Mouse (Mus musculus) urinary bladder, postnatal 36 days (tissue): Measurements from ENCODE around the gene Fbxo2.
"Not testable (repeated sequence)": the region's sequence is repeated elsewhere in the genome, so short reads cannot be mapped to it uniquely, and the experiment has no call there.

Experiments used
- DNase-seq, 2 experiments: peaks; one replicate each; pipeline ENCODE4 v3.0.0; 2022; ENCODE audit warnings: low spot score in 2 of 2, mixed read lengths in 1 of 2

Gene Fbxo2

DNA sequence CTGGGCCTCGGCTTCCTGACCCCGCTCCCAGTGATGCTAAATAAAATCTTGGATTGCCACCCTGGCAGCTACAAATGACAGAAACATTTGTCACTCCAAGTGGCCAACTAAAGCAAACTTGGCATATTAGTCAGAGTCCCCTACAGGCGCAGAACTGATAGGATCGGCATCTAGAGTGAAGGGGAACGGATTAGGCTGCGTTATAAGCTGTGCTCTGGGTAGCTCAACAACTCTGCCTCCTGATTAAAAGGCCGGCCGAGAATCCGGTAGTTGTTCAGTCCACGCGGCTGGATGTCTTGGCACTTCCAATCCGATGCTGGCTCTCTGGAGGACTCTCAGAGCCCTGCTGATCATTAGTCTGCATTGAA, 14.1 kb downstream of the Fbxo2 start:
- DNase-seq, result no peak

DNA sequence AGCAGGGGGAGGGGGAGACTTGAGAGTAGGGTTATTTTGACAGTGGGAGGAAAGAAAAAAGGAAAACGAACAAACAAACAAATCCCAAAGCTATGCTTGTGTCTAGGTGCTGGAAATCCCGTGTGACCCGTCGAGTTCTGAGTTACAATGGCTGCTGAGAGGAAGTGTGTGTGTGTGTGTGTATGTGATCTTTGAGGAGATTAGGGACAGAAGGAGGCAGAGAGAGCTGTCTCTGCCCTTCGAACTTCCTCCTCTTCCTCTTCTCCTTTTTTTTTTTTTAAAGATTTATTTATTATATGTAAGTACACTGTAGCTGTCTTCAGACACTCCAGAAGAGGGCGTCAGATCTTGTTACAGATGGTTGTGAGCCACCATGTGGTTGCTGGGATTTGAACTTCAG, 16.2 kb downstream of the Fbxo2 start:
- not testable (repeated sequence) for DNase-seq

DNA sequence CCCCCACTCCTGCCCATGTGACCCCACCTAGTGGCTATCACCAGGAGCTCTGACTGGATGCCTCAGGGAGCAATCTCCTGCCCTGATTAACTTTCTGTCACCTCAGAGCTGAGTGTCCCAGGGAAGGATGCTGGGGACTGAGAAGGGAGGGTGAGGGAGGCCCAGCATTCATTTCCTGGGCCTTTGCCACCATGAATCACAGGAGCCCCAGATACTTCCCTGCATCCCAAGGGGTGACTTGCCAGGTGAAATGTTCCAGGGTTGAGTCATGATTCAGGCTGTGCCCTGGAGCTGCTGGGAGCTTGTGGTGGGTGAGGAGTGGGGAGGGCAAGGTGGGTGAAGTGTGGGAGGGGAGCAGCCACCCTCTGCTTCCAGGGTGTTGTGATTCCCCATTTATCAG, 17.3 kb downstream of the Fbxo2 start:
- DNase-seq, result no peak

DNA sequence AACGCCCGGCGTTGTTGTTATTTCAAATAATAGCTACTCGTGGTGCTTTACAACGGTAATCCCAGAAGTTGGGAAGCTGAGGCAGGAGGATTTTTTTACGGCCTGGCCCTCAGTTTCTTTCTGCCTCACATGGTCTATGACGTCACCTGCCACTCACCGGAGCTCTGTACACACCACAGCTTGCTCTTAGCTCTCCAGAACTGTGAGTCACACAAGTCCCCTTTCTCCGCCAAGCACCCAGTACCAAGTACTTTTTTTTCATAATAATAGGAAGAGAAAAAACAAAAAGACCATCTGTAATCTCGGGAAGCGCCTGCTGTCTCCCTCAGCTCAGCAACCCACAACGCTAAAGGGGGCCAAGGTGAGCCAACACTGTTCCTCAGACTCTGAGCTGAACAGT, 21.1 kb downstream of the Fbxo2 start:
- no peak for DNase-seq

DNA sequence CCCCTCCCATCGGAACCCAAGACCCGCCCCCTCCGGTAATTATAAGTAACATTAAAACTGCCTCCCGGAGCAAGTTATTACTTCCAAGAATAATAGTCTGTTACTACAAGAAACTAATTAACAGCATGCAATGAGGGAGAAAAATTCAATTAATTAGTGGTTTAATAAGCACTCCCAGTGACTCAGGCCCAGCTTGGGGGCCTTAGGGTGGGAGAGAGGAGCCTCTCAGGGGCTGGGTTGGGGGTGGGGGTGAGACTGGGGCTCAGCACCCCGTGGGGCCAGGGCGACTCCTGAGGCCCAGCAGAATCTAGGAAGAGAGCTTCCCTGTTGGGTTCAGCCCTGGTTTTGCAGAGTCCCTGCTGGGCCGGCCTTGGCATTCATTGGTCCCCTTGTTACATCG, 21.9 kb downstream of the Fbxo2 start:
- DNase-seq, result no peak

DNA sequence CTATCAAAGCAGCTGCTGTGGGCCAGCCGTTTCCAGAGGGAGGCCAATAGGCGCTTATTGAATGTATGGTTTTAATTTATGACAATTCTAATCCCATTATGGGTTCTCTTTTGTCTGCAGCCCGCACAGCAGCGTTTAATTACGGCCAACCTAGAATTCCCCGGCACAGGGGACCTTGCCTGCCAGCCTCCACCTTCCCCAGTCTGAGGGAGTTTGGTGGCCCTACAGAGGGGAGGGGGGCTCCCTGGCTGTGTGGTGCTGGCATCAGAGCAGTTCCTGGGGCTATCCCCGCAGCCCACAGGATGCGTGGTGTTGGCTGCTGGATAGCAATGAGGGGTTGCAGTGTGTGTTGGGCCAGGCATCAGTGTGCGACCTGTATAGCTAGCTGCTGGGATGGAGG, 24.1 kb downstream of the Fbxo2 start:
- no peak for DNase-seq

DNA sequence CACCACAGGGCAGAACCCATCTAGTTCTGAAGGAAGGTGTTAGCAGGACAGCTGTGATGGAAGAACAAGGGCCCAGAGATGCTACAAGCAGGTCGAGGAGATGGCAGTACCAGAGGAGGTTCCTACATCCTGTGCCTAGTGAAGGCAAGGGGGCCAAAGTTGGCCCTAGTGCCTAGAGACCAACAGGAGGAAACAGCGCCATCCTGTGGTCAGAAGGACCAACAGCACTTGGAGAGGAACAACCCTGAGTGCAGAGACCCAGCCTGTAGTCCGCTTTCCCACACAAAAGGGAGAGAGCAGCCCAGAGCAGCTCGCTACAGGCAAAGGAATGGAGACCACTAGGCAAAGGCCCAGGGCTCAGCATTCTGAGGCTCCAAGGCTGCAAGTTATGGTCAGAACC, 25.4 kb downstream of the Fbxo2 start:
- DNase-seq, result no peak

DNA sequence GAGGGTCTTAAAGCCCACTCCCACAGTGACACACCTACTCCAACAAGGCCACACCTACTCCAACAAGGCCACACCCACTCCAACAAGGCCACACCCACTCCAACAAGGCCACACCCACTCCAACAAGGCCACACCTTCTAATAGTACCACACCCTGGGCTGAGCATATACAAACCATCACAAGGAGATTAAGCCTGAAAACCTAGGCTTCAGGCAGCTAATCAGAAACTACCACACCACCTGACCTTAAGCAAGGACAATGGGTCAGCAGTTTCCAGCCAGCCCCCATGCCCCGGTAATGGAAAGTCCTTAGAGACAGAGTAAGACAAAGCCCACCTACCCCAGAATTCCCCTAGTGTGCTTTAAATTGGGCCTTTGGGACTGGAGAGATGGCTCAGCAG, 28.3 kb downstream of the Fbxo2 start:
- DNase-seq, result not testable (repeated sequence)

DNA sequence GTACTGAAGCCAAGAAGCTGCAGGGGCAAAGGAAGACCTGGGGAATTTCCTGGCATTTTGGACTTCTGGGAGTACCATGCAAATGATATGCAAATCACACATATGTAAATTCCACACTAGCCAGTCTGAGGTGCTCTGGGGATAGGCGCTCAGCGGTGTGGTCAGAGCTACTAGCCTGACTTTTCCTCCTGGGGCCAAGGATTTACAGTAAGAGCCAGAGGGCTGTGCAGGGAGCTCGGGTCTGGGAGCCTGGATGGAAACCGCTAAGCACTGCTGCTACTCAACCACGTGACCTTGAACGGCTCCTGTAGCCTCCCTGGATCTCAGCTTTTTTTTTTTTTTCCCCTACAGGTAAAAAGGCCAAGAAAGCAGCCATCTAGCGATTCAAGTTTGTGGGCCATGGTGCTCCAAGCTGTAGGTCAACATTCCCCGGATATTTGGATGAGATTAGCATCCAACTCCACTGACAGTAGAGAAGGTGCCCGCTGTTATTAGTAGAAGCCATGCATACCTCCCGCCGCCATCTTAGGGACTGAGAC, 32.4 kb downstream of the Fbxo2 start:
- no peak for DNase-seq

DNA sequence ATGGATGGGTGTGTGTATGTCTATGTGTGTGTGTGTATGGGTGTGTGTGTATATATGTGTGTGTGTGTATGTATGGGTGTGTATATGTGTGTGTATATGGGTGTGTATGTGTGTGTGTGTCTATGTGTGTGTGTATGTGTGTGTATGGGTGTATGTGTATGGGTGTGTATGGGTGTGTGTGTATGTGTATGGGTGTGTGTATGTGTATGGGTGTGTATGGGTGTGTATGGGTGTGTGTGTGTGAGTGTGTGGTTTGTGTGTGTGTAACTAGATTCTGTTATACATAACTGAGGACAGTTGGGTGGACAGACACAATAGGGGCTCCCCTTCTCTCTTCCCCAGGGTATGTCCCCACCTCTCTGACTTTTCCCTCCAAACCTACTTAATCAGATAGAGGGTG, 34.0 kb downstream of the Fbxo2 start:
- DNase-seq, result no peak

DNA sequence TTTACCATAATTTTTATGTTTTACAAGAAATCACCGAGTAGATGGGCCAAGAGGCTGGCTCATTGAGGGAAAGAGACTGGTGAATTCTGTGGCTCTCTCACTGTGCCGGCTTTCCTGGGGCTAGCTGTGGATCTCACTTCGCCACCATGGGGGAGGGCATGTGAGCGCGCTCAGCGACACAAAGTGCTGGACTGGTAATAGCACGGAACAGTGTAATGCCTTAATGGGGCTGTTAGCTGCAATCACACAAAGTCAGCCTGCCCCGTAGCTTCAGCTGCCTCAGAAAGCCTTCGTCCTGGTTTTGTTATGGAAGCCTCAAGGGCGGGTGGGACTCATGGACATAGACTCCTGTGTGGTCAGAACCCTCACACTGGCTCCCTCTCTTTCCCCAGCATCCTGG, 38.3 kb downstream of the Fbxo2 start:
- DNase-seq, result no peak

DNA sequence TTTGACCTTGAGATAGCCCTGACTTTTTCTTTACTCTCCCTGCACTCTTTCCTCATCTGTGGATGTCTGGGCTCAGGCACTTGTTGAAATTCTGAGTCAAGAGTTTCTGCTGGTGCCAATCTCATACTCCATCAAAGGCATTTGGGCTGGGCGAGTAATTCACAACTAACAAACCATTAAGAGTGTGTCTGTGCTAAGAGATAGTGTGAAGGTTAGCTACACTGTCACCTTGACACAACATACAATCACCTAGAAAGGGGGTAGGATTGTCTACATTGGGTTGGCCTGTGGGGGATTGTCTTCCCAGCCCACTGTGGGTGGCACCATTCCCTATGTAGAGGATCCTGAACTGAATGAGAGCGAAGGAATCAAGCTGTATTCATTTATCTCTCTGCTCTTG, 43.1 kb downstream of the Fbxo2 start:
- no peak for DNase-seq

DNA sequence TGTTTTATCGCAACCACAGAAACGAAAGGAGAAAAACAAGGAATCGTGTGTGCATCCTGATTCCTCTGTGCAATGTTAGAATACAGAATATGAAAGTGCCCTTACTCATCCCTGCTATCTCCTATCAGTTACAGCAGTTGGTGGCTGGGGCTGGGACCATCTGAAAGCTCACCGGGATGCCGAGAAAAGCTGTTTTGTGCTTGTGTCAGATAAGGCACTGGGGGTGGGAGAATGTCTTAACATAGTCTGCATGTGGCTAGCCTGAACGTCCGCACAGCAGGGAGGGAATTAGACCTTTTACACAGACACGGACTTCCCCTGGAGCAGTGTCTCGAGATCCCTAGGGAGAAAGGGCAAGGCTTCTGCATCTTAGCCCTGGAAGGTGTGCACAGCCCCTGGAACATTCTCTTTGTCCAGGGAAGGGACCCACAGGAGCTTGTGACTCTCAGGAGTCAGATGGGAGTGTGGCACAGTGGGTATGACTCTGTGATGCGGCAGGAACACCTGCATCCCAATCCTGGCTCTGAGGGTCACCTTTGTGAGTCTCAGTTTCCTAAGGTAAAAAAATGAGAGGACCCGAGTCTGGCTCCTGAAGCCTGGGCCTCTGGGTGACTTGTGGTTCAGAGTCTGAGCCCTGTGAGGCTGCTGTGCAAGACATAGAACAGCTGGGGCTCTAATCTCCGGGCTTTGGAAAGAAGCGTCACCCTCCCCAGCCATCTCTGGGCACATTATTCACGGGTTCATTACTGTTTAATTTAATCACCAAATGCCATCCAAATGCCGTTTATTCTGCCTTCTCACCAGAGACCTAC, 43.8 kb downstream of the Fbxo2 start:
- no peak for DNase-seq

DNA sequence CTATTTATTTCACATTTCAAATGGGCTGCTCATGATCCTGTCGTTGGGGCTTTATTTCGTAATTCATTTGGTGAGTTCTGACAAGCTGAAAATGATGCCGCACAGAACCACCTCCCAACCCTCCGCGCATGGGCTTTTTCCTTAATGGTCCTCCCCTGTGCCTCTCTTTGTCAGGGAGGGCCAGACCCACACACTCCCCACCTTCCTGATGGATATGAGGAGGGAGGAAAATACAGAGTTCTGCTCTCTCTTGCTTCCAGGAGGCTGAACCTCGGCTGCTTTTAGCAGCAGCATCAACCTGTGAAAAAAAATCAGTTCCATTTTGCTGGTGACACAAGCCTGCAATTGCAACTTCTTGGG, 44.4 kb downstream of the Fbxo2 start:
- no peak for DNase-seq

DNA sequence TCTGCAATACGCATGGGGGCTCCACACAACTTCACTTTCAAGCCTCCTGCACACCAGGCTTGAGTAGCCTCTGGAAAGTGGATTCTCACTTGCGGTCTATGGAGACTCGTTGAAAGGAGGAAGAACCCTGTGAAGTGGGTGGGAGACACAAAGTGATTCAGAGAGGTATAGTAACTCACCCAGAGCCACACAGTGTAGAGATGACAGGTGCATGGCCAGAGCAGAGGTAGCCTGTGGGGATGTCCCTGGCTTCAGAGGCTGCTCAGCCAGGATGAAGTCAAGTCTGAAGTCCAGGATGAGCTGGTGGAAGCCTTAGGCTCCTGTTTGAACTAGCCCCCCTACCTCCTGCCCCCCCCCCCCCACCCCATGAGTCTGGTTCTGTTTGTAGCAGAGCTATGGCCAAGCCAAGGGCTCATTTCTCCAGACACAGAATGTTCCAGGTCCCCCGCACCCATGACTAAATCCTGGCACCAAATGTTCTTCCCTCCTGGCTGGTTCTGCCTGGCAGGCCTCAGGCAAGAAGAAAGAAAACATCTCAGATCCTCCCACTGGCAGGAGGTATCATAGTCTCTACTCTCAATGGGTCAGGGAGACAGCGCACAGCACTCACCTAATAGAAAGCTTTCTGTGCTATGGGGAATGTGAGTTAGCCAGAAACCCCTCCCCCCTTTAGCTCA, 54.2 kb downstream of the Fbxo2 start:
- no peak for DNase-seq

DNA sequence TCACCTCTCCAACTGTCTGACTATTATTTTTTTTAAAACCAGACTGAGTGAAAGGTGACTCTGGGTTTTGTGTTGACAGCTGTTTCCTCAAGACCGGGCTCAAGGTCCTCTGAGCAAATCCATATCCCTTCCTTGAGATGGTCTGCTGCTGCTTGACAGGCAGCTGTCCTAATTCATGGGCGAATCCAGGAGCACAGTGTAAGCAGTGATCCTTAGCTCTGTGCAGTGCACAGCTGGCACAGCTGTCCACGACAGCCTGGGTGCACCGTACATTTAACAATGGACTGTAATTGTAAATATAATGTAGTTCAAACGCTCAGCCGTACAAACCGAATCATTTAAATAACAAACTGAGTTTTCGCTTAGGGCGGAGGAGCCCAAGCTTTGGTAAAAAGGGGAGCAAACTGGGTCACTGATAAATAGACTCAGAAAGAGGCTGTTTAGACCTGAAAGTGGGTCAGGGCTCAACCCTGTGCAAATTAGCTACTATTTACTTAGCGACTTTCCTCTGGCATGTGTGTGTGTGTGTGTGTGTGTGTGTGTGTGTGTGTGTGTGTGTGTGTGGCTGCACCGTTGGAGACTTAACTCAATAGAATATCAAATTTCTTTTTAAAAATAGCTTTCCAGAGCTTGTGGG, 55.0 kb downstream of the Fbxo2 start:
- no peak for DNase-seq
